Mouse (Mus musculus): Measurements from ENCODE around the gene Gdf1.

Gdf1 gene

GRCm38 (mm10) chr8:70354004-70354403, 24.4 kb downstream of the Gdf1 start:
- in situ Hi-C loops (cut with MboI; ENCODE audit: low pct_unique_long_range_greater_than_20kb in 1 of 2, low sequenced_read_pairs in 2 of 2, unreplicated experiment in 1 of 2) = no loop called here

- in situ Hi-C loops (cut with MboI; ENCODE audit: low pct_unique_long_range_greater_than_20kb in 1 of 2, low sequenced_read_pairs in 2 of 2, unreplicated experiment in 1 of 2) = no loop called here
These were observed 26.5 kb downstream of the Gdf1 start for GRCm38 (mm10) chr8:70356111-70356510.

GRCm38 (mm10) chr8:70359411-70359810, 29.8 kb downstream of the Gdf1 start:
- in situ Hi-C loops (cut with MboI; ENCODE audit: low pct_unique_long_range_greater_than_20kb in 1 of 2, low sequenced_read_pairs in 2 of 2, unreplicated experiment in 1 of 2) = no loop called here

GRCm38 (mm10) chr8:70360769-70361168, 31.2 kb downstream of the Gdf1 start:
- in situ Hi-C loops (cut with MboI; ENCODE audit: low pct_unique_long_range_greater_than_20kb in 1 of 2, low sequenced_read_pairs in 2 of 2, unreplicated experiment in 1 of 2) = no loop called here

GRCm38 (mm10) chr8:70361484-70362032, 31.9 kb downstream of the Gdf1 start:
- in situ Hi-C loops (cut with MboI; ENCODE audit: low pct_unique_long_range_greater_than_20kb in 1 of 2, low sequenced_read_pairs in 2 of 2, unreplicated experiment in 1 of 2) = no loop called here

- in situ Hi-C loops (cut with MboI; ENCODE audit: low pct_unique_long_range_greater_than_20kb in 1 of 2, low sequenced_read_pairs in 2 of 2, unreplicated experiment in 1 of 2) = no loop called here
These were observed 34.4 kb downstream of the Gdf1 start for GRCm38 (mm10) chr8:70364066-70364465.

GRCm38 (mm10) chr8:70366588-70366987, 37.0 kb downstream of the Gdf1 start:
- in situ Hi-C loops (cut with MboI; ENCODE audit: low pct_unique_long_range_greater_than_20kb in 1 of 2, low sequenced_read_pairs in 2 of 2, unreplicated experiment in 1 of 2) = no loop called here

- in situ Hi-C loops (cut with MboI; ENCODE audit: low pct_unique_long_range_greater_than_20kb in 1 of 2, low sequenced_read_pairs in 2 of 2, unreplicated experiment in 1 of 2) = no loop called here
These were observed 40.9 kb downstream of the Gdf1 start for GRCm38 (mm10) chr8:70370476-70370875.

GRCm38 (mm10) chr8:70371951-70372350, 42.3 kb downstream of the Gdf1 start:
- in situ Hi-C loops (cut with MboI; ENCODE audit: low pct_unique_long_range_greater_than_20kb in 1 of 2, low sequenced_read_pairs in 2 of 2, unreplicated experiment in 1 of 2) = no loop called here

GRCm38 (mm10) chr8:70373397-70374317, 44.0 kb downstream of the Gdf1 start, which contains the start of gene Comp:
TSS of gene Comp (plus strand) at chr8:70373558.
- in situ Hi-C loops (cut with MboI; ENCODE audit: low pct_unique_long_range_greater_than_20kb in 1 of 2, low sequenced_read_pairs in 2 of 2, unreplicated experiment in 1 of 2) = no loop called here

GRCm38 (mm10) chr8:70374318-70374927, 44.8 kb downstream of the Gdf1 start:
- in situ Hi-C loops (cut with MboI; ENCODE audit: low pct_unique_long_range_greater_than_20kb in 1 of 2, low sequenced_read_pairs in 2 of 2, unreplicated experiment in 1 of 2) = no loop called here

- in situ Hi-C loops (cut with MboI; ENCODE audit: low pct_unique_long_range_greater_than_20kb in 1 of 2, low sequenced_read_pairs in 2 of 2, unreplicated experiment in 1 of 2) = no loop called here
These were observed 45.7 kb downstream of the Gdf1 start for GRCm38 (mm10) chr8:70375212-70375859.

GRCm38 (mm10) chr8:70376275-70376741, 46.7 kb downstream of the Gdf1 start:
- in situ Hi-C loops (cut with MboI; ENCODE audit: low pct_unique_long_range_greater_than_20kb in 1 of 2, low sequenced_read_pairs in 2 of 2, unreplicated experiment in 1 of 2) = no loop called here

- in situ Hi-C loops (cut with MboI; ENCODE audit: low pct_unique_long_range_greater_than_20kb in 1 of 2, low sequenced_read_pairs in 2 of 2, unreplicated experiment in 1 of 2) = no loop called here
These were observed 47.4 kb downstream of the Gdf1 start for GRCm38 (mm10) chr8:70377049-70377448.

GRCm38 (mm10) chr8:70380069-70380468, 50.5 kb downstream of the Gdf1 start:
- in situ Hi-C loops (cut with MboI; ENCODE audit: low pct_unique_long_range_greater_than_20kb in 1 of 2, low sequenced_read_pairs in 2 of 2, unreplicated experiment in 1 of 2) = no loop called here
